Mouse (Mus musculus) liver, embryonic 14.5 days (tissue): ENCODE measurements around the gene Slc38a8. TPM values are rescaled to one million over a fixed set of nuclear protein-coding genes. Genes with fewer than 3 reads are reported as not detected.

Source experiments
- ATAC-seq: fragments of 200-750 bp; cut with Nextera tagmentation; 2 replicates; pipeline ENCODE4 v1.8.0; 2017; ENCODE audit warnings: moderate number of reproducible peaks, mild to moderate bottlenecking, moderate library complexity; ENCODE audit not compliant: insufficient read depth
- DNase-seq, 3 experiments: peaks; one replicate each; pipeline ENCODE4 v3.0.0-alpha.2; 2012 to 2013; ENCODE audit warnings: low read depth in 3 of 3, low spot score in 3 of 3
- H3K27ac ChIP-seq: fragments of 300-500 bp; sonication (generic); 2 replicates; pipeline ENCODE4 v1.5.1; 2014; ENCODE audit warnings: moderate library complexity, mild to moderate bottlenecking, control low read depth, inconsistent platforms
- H3K27me3 ChIP-seq: fragments of 300-500 bp; sonication (generic); 2 replicates; pipeline ENCODE4 v1.6.1; 2014; ENCODE audit warnings: mild to moderate bottlenecking, low read length, moderate library complexity; ENCODE audit not compliant: control insufficient read depth, insufficient read depth
- H3K36me3 ChIP-seq: fragments of 300-500 bp; sonication (generic); replicated peaks from 2 replicates; pipeline ENCODE4 v1.6.1; 2014; ENCODE audit warnings: low read depth; ENCODE audit not compliant: control insufficient read depth, insufficient read depth
- H3K4me1 ChIP-seq, 2 experiments: fragments of 200-500 bp in 1 of 2; fragments of 300-500 bp in 1 of 2; sonication (generic) in 1 of 2; replicated peaks; 2 replicates each; pipeline ENCODE4 v1.6.1; 2012 to 2014; ENCODE audit warnings: antibody characterized with exemption in 1 of 2, inconsistent platforms in 1 of 2, low read length in 1 of 2; ENCODE audit not compliant: control insufficient read depth in 2 of 2, insufficient read depth in 2 of 2
- H3K4me2 ChIP-seq: fragments of 300-500 bp; sonication (generic); 2 replicates; pipeline ENCODE4 v1.6.1; 2014; ENCODE audit warnings: low read depth, mild to moderate bottlenecking, control low read depth, moderate library complexity
- H3K4me3 ChIP-seq, 2 experiments: fragments of 200-500 bp in 1 of 2; fragments of 300-500 bp in 1 of 2; sonication (generic) in 1 of 2; 2 replicates each; pipeline ENCODE4 v1.5.1; 2012 to 2014; ENCODE audit warnings: low read depth in 2 of 2, low read length in 2 of 2, mild to moderate bottlenecking in 2 of 2, control low read depth in 1 of 2, inconsistent platforms in 1 of 2, moderate library complexity in 1 of 2; ENCODE audit not compliant: insufficient read depth in 1 of 2
- H3K9ac ChIP-seq: fragments of 300-500 bp; sonication (generic); replicated peaks from 2 replicates; pipeline ENCODE4 v1.6.1; 2014; ENCODE audit warnings: mild to moderate bottlenecking, control low read depth, moderate library complexity
- H3K9me3 ChIP-seq: fragments of 300-500 bp; sonication (generic); 2 replicates; pipeline ENCODE4 v1.6.1; 2016; ENCODE audit warnings: low read length, mixed read lengths; ENCODE audit not compliant: control insufficient read depth
- CTCF ChIP-seq: IDR thresholded peaks from 2 replicates; pipeline ENCODE4 v1.5.1; 2016; ENCODE audit warnings: antibody characterized with exemption, low read depth, control low read depth
- EP300 ChIP-seq: IDR thresholded peaks from 2 replicates; pipeline ENCODE4 v1.6.1; 2016; ENCODE audit warnings: antibody characterized with exemption, low read depth
- WGBS: fragments of 180-500 bp; shearing (Covaris S2); extraction: QIAGEN DNeasy Blood & Tissue Kit; methylation state at CpG from one replicate; pipeline ENCODE4 v1.1.7; 2014; ENCODE audit not compliant: insufficient replicate concordance; 5-methylcytosine and 5-hydroxymethylcytosine counted together
- polyA plus RNA-seq, 2 experiments: library from polyadenylated mRNA; depleted of rRNA in 1 of 2; stranded (reverse) in 1 of 2; unstranded in 1 of 2; fragments of >200 nt; fragmentation: Nextera tagmentation in 1 of 2; extraction: Ambion mirVana in 1 of 2; gene quantifications; 2 replicates each; pipeline versions ENCODE4 v1.2.1 to v1.2.3; 2012 to 2014

Gene Slc38a8
- polyA plus RNA-seq, 2 experiments: 0.02 TPM; not detected in 1

DNA sequence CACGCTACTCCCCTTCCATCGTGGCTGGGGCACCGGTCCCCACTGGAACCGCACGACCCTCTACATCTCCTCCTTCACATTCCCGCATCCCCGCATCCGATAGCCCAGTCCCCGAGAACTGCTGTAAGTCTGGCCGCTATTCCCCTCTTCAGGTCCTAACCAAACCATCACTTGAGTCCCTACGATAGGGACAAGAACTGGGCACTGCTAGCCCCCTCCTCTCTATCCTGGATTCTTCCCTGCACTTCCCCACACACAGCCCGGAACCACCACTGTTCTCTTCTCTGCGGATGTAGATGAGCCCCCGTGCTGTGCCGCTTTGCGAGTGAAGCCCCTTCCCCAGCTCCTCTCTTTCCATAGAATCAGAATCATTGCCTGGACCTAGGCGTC, 53.7 kb downstream of the Slc38a8 start:
- 7% methylated on average over 17 of the region's 17 CpGs for WGBS
- DNase-seq: no peak
- no peak for TF ChIP-seq EP300
- no peak for TF ChIP-seq CTCF

GRCm38 (mm10) chr8:119446990-119447780, 54.3 kb downstream of the Slc38a8 start:
- H3K27ac ChIP-seq: no peak overlapping the region
- H3K4me1 ChIP-seq: no peaks in the 10 kb centered on the region
- no peaks in the 10 kb centered on the region for H3K9me3 ChIP-seq
- H3K27me3 ChIP-seq: peaks cover 31% of the 10 kb centered on the region
- WGBS: 2% methylated on average over 53 of the region's 80 CpGs
- no peak overlapping the region for H3K9ac ChIP-seq
- DNase-seq (no peak), ATAC-seq (0 out of 2 replicates have a peak, but pooled peaks have one; percentile 11)
- peak overlapping the region in 1 of 2 experiments; percentile 25; a peak in 1 of 4 replicates for H3K4me3 ChIP-seq
- TF ChIP-seq CTCF (no peak), EP300 (no peak)
- H3K4me2 ChIP-seq: peak overlapping the region; percentile 48
- no peaks in the 10 kb centered on the region; the same call in 1 of the 2 replicates for H3K36me3 ChIP-seq

More for the DNA sequence above, 53.7 kb downstream of the Slc38a8 start:
- Histone ChIP-seq H3K27ac (no peak overlapping the region), H3K36me3 (no peaks in the 10 kb centered on the region; the same call in 1 of the 2 replicates), H3K27me3 (peaks cover 31% of the 10 kb centered on the region), H3K9ac (no peak overlapping the region), H3K9me3 (no peaks in the 10 kb centered on the region), H3K4me1 (no peaks in the 10 kb centered on the region), H3K4me3 (no peak overlapping the region), H3K4me2 (no peak overlapping the region)
- ATAC-seq: no peak

- Histone ChIP-seq H3K27me3 (peaks cover 31% of the 10 kb centered on the region), H3K9ac (no peak within 1 kb of the TSS)
- DNase-seq: no peak
Observed at GRCm38 (mm10) chr8:119446211-119446989, 55.1 kb downstream of the Slc38a8 start, which contains the start of gene Necab2. TSS of gene Necab2 (plus strand) at chr8:119446719.

GRCm38 (mm10) chr8:119442970-119443369, 58.5 kb downstream of the Slc38a8 start:
- Histone ChIP-seq H3K4me2 (no peak overlapping the region), H3K27me3 (peaks cover 22% of the 10 kb centered on the region), H3K9me3 (no peaks in the 10 kb centered on the region), H3K36me3 (no peaks in the 10 kb centered on the region; the same call in 1 of the 2 replicates), H3K9ac (no peak overlapping the region), H3K27ac (no peak overlapping the region), H3K4me1 (no peaks in the 10 kb centered on the region), H3K4me3 (no peak overlapping the region)
- 82% methylated on average over 8 of the region's 8 CpGs for WGBS
- no peak for DNase-seq
- TF ChIP-seq EP300 (no peak), CTCF (no peak)
- no peak for ATAC-seq

More at GRCm38 (mm10) chr8:119446211-119446989, 55.1 kb downstream of the Slc38a8 start, which contains the start of gene Necab2:
- Histone ChIP-seq H3K4me1 (no peaks in the 10 kb centered on the region), H3K4me2 (peak within 1 kb of the TSS; percentile 48), H3K27ac (no peak within 1 kb of the TSS), H3K9me3 (no peaks in the 10 kb centered on the region), H3K36me3 (no peaks in the 10 kb centered on the region; the same call in 1 of the 2 replicates), H3K4me3 (peak within 1 kb of the TSS in 1 of 2 experiments; percentile 25; a peak in 1 of 4 replicates)
- TF ChIP-seq EP300 (no peak), CTCF (peak; percentile 75)
- 2% methylated on average over 45 of the region's 52 CpGs for WGBS
- peak; percentile 26; the same call in 1 of the 2 replicates for ATAC-seq
